Mouse (Mus musculus) effector memory CD4-positive, alpha-beta T cell, adult 7 months (primary cell): ENCODE measurements around the gene Myh8. TPM values are rescaled to one million over a fixed set of nuclear protein-coding genes. Genes with fewer than 3 reads are reported as not detected.

Source experiments
- polyA plus RNA-seq: library from polyadenylated mRNA; unstranded; fragments of 100-300 nt; shearing (Covaris generic); gene quantifications from one replicate; pipeline ENCODE4 v1.2.1, GENCODE M21; 2017

The Myh8 gene
- 0.37 TPM for polyA plus RNA-seq

DNA sequence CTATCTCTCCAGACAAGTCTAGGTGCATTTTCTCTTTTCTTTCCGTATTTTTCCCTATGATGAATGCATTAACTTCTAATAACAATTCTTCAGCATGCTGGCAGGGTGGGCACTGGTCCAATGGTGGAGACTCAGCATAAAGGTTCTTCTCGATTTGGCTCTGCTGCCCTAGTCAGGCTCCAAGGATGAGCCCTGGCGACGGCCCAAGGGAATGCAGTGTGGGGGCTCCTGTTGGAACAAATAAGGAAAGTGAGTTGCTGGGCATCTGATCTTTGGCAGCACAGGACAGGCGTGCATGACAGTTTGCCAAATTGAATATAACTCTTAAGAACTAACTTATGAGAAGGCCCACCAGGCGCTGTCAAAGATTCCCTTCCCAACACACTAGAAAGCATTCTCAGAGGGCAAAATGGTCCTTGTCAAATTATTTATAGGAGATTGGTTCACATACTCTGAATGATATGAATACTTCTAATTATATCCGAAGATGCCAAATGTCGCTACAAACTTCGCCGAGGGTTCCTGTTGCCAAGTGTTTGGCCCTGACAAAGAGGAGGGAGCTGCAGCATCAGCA is at the start of gene Myh8:
Gene Myh8 (plus strand): TSS at position 524 of the 574 bp plus-strand sequence.

DNA sequence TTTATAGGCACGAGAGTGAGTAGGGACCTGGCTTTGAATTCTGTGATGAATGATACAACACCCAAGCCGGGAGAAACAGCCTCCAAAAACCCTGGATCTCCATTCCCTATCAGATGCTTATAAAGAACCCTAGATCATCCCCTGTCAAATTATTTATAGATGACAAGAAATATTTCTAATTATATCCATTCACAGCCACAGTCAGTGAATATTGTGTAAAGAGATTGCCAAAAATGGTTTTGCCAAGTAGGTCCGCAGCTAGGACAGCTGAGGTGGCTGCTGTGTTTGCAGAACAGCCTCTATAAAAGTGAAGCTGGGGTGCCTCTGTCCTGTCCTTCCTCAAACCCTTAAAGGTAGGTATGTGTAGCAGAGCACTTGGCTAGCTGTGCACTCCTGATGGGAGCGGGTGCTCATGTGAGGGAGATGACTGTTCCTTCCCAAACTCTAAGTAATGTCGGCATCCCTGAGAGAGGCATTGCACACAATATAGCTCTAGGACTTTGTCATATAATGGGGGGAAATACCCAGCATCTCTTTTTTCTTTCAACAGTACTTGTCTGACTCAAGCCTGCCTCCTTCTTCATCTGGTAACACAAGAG is 39.3 kb upstream of the Myh8 start, which contains the start of gene Myh4:
Gene Myh4 (plus strand): TSS at position 549 of the 599 bp plus-strand sequence.

DNA sequence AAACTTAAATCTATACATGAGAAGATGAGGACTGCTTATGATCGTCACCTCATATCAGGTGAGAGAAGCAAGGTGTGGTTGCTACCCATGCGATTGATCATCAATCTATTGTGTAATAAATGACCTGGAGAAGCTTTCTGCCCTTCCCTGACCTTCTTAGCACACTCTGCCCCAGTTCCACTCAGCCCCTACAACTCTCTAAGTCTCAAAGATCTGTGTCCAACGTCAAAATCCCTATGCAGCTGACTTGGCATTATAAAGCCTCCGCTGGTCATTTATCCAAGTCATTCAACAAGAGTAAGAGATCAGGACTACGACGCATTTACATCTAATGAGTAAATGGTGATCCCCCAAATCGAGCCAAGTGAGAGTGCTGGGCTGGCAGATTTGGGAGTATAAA is 44.4 kb downstream of the Myh8 start, which contains the start of gene Myh13:
Gene Myh13 (plus strand): TSS at position 301 of the 400 bp plus-strand sequence.

Other genes starting within 250 kb of the Myh8 start
- 59.6 TPM for gene Adprm, start 224.5 kb upstream of the Myh8 start, polyA plus RNA-seq
- 7.9 TPM for gene Sco1, start 224.5 kb upstream of the Myh8 start, polyA plus RNA-seq
- not detected for gene Myh3, start 198.8 kb upstream of the Myh8 start, polyA plus RNA-seq
- 0.16 TPM for gene Myh2, start 106.1 kb upstream of the Myh8 start, polyA plus RNA-seq
- gene Myh1, start 77.1 kb upstream of the Myh8 start, polyA plus RNA-seq, result 0.27 TPM
- gene Myh4, start 39.1 kb upstream of the Myh8 start, polyA plus RNA-seq, result 0.10 TPM
- not detected for gene Myh13, start 44.5 kb downstream of the Myh8 start, polyA plus RNA-seq
- 13.2 TPM for gene Gas7, start 178.3 kb downstream of the Myh8 start, polyA plus RNA-seq